Mouse (Mus musculus) lung, embryonic 14.5 days (tissue): ENCODE results near the gene Abl1. TPM values are rescaled to one million over a fixed set of nuclear protein-coding genes. Genes with fewer than 3 reads are reported as not detected.

Experiments
- ATAC-seq: fragments of 200-750 bp; cut with Nextera tagmentation; 2 replicates; pipeline ENCODE4 v1.8.0; 2017; ENCODE audit warnings: mild to moderate bottlenecking, moderate TSS enrichment, moderate library complexity; ENCODE audit not compliant: insufficient read depth
- DNase-seq: peaks from one replicate; pipeline ENCODE4 v3.0.0-alpha.2; 2015
- H3K27ac ChIP-seq: fragments of 300-500 bp; sonication (generic); 2 replicates; pipeline ENCODE4 v1.5.1; 2014; ENCODE audit warnings: low read depth, mild to moderate bottlenecking, moderate library complexity
- H3K27me3 ChIP-seq: fragments of 300-500 bp; sonication (generic); 2 replicates; pipeline ENCODE4 v1.6.1; 2014; ENCODE audit warnings: low read length, control low read depth; ENCODE audit not compliant: insufficient read depth
- H3K36me3 ChIP-seq: fragments of 300-500 bp; sonication (generic); 2 replicates; pipeline ENCODE4 v1.6.1; 2014; ENCODE audit warnings: control low read depth; ENCODE audit not compliant: insufficient read depth
- H3K4me1 ChIP-seq: fragments of 300-500 bp; sonication (generic); 2 replicates; pipeline ENCODE4 v1.6.1; 2014; ENCODE audit warnings: antibody characterized with exemption, control low read depth; ENCODE audit not compliant: insufficient read depth
- H3K4me2 ChIP-seq: fragments of 300-500 bp; sonication (generic); 2 replicates; pipeline ENCODE4 v1.6.1; 2014; ENCODE audit warnings: mild to moderate bottlenecking
- H3K4me3 ChIP-seq: fragments of 300-500 bp; sonication (generic); 2 replicates; pipeline ENCODE4 v1.5.1; 2014; ENCODE audit warnings: low read depth, low read length
- H3K9ac ChIP-seq: fragments of 300-500 bp; sonication (generic); 2 replicates; pipeline ENCODE4 v1.6.1; 2014
- H3K9me3 ChIP-seq: fragments of 300-500 bp; sonication (generic); 2 replicates; pipeline ENCODE4 v1.6.1; 2016; ENCODE audit warnings: low read depth, low read length, control low read depth
- CTCF ChIP-seq: IDR thresholded peaks from 2 replicates; pipeline ENCODE4 v1.5.1; 2016; ENCODE audit warnings: antibody characterized with exemption, low read depth
- WGBS: fragments of 180-500 bp; shearing (Covaris S2); extraction: QIAGEN DNeasy Blood & Tissue Kit; methylation state at CpG from one replicate; pipeline ENCODE4 v1.1.7; 2014; 5-methylcytosine and 5-hydroxymethylcytosine counted together
- polyA plus RNA-seq: library from polyadenylated mRNA; unstranded; fragments of >200 nt; fragmentation: Nextera tagmentation; extraction: Ambion mirVana; gene quantifications from 2 replicates; pipeline ENCODE4 v1.2.1, GENCODE M21; 2014

The Abl1 gene
- polyA plus RNA-seq, 1 experiment from 2014 or later = 54.4 TPM

DNA sequence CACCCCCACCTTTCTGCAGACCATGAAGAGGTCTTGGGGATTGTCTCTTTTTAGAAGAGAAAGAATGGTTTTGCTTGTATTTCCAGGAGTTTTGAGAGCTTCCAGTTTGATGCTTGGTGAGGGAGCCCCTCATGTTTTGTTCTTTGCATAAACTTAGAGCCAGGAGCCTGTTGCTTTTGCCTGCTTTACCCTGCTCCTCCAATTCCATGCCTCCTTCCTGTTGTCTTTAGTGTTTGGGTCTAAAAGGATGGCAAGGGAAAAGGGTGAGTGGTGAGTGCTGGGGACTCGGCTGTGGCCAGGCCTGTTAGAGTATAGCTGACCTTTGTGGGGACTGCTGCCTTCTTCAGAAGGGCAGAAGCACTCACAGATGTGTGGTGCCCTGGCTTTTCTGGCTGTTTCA is 72.3 kb downstream of the Abl1 start:
- WGBS = 0% methylated on average over 1 of the region's 1 CpGs
- peaks cover 30% of the 10 kb centered on the region for H3K4me1 ChIP-seq
- peak overlapping the region; percentile 87 for H3K4me3 ChIP-seq
- peak overlapping the region; percentile 100 for H3K9ac ChIP-seq
- no peaks in the 10 kb centered on the region for H3K36me3 ChIP-seq
- H3K9me3 ChIP-seq = no peaks in the 10 kb centered on the region
- DNase-seq = no peak
- H3K27ac ChIP-seq = peak overlapping the region; percentile 98
- ATAC-seq = no peak
- no peaks in the 10 kb centered on the region for H3K27me3 ChIP-seq
- peak overlapping the region; percentile 86 for H3K4me2 ChIP-seq
- no peak for TF ChIP-seq CTCF

DNA sequence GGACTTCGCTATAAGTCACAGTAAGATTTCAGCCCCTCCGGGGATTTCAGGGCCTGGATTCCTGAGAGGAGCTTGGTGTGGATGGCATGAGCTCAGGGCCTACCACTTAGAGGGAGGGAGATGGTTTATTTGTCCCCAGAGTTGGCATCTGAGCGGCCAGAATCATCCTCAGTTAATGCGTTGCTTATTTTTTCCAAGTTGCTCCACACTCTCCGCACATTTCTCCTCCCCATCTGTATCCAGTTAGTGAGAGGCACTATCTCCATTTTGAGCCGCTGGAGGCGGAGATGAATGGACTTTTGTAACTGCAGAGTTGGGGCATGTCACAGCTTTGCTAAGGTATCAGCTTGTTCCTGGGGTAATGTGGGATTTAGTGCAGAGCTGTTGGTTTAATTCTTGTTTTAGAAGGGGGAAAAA is 72.9 kb downstream of the Abl1 start:
- Histone ChIP-seq H3K4me3 (peak overlapping the region; percentile 87), H3K36me3 (no peaks in the 10 kb centered on the region), H3K4me1 (peaks cover 35% of the 10 kb centered on the region), H3K9ac (peak overlapping the region; percentile 100), H3K27me3 (no peaks in the 10 kb centered on the region), H3K9me3 (no peaks in the 10 kb centered on the region), H3K27ac (peak overlapping the region; percentile 98), H3K4me2 (peak overlapping the region; percentile 86)
- no peak for ATAC-seq
- 3% methylated on average over 7 of the region's 7 CpGs for WGBS
- peak; percentile 45 for DNase-seq
- no peak for TF ChIP-seq CTCF

DNA sequence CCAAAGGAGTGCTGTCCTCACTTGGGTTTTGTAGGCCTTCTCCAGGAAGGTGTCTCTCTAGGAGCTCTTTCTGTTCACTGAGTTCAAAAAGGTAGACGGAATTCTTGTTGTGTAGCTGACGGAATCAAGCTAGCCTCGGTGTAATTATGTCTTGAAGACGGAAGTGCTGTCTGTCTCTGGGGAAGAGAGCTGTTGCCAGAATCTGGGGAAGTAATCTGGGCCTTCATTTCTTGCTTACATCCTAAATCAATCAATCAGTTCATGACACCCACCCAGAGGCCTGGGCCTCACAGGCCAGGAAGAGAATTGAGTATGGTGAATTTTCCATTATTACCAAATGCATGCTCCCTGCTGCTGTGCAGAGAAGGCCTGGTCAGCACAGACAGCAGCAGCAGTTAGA is 73.4 kb downstream of the Abl1 start:
- H3K27ac ChIP-seq = peak overlapping the region; percentile 98; the same call in 1 of the 2 replicates
- peak; percentile 72 for DNase-seq

DNA sequence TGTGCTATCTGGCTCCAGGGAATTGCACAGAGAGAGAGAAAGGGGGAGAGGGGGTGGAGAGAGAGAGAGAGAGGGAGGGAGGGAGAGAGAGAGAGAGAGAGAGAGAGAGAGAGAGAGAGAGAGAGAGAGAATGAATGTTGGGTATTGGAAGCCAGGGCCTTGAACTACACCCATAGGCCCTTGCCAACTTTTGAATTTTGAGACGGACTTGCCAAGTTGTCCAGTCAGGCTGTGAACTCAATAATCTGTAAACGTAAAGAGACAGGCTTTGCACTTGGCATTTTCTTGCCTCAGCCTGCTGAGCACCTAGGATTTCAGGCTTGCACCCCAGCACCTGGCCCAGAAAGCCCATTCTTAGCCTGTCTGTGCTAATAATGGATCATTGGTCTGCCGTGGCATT is 74.0 kb downstream of the Abl1 start:
- DNase-seq (no peak), ATAC-seq (no peak)
- Histone ChIP-seq H3K27ac (peak overlapping the region; percentile 98; the same call in 1 of the 2 replicates), H3K9me3 (no peaks in the 10 kb centered on the region), H3K27me3 (no peaks in the 10 kb centered on the region), H3K4me1 (peaks cover 35% of the 10 kb centered on the region), H3K4me3 (peak overlapping the region; percentile 87), H3K36me3 (0 out of 2 replicates have a peak, but pooled peaks cover 3% of the 10 kb centered on the region), H3K9ac (peak overlapping the region; percentile 36; the same call in 1 of the 2 replicates), H3K4me2 (peak overlapping the region; percentile 86)
- 11% methylated on average over 3 of the region's 3 CpGs for WGBS
- no peak for TF ChIP-seq CTCF

More for the DNA sequence above, 73.4 kb downstream of the Abl1 start:
- Histone ChIP-seq H3K4me2 (peak overlapping the region; percentile 86), H3K4me3 (peak overlapping the region; percentile 87), H3K9me3 (no peaks in the 10 kb centered on the region), H3K36me3 (0 out of 2 replicates have a peak, but pooled peaks cover 1% of the 10 kb centered on the region), H3K9ac (peak overlapping the region; percentile 100), H3K27me3 (no peaks in the 10 kb centered on the region), H3K4me1 (peaks cover 35% of the 10 kb centered on the region)
- no peak for TF ChIP-seq CTCF
- WGBS = 0% methylated on average over 4 of the region's 4 CpGs
- ATAC-seq = no peak

DNA sequence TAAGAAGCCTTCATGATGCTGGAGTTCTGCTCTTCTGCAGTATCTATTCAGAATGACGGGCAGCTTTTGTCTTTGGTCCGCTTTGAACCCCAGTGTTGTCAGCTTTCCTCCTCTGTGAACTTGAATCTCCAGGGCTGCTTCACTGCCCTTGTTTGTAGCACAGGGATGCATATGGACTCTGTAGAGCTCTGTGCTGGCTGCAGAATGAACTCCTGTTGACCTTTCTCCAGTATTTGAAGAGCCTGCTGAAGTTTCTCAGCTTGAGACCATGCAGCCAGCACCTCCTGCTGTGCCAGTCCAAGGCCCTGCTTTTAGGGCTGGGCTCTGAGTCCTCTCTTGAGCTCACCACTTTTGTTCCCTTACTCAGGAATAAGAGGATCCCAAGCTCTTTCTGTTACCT is 74.7 kb downstream of the Abl1 start:
- Histone ChIP-seq H3K27ac (0 out of 2 replicates have a peak overlapping the region, but pooled peaks have one; percentile 51), H3K9ac (no peak overlapping the region)
- 21% methylated on average over 2 of the region's 2 CpGs for WGBS

DNA sequence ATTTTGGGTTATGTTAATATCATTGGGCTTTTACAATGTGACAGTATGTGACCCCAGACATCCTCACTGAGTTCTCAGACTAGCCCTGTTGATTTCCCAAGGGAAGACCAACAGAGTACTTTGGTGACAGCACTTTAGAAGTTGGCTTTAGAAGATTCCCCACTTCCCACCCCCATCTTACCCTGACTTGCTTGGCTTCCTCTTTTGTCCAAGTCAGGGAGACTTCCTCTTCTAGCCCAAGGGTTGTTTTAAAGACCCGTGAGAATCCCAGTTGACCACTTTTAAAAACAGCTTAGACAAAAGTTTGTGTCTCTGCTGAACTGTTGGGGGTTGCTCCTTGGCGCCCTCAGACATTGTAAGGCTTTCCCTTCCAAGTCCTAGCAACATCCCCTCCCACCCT is 75.1 kb downstream of the Abl1 start:
- DNase-seq = no peak

More for the DNA sequence above, 74.7 kb downstream of the Abl1 start:
- H3K36me3 ChIP-seq = 0 out of 2 replicates have a peak, but pooled peaks cover 3% of the 10 kb centered on the region
- peak overlapping the region; percentile 87 for H3K4me3 ChIP-seq
- H3K27me3 ChIP-seq = no peaks in the 10 kb centered on the region
- DNase-seq (peak; percentile 53), ATAC-seq (no peak)
- peak overlapping the region; percentile 86 for H3K4me2 ChIP-seq
- peaks cover 37% of the 10 kb centered on the region for H3K4me1 ChIP-seq
- TF ChIP-seq CTCF = no peak
- H3K9me3 ChIP-seq = no peaks in the 10 kb centered on the region

DNA sequence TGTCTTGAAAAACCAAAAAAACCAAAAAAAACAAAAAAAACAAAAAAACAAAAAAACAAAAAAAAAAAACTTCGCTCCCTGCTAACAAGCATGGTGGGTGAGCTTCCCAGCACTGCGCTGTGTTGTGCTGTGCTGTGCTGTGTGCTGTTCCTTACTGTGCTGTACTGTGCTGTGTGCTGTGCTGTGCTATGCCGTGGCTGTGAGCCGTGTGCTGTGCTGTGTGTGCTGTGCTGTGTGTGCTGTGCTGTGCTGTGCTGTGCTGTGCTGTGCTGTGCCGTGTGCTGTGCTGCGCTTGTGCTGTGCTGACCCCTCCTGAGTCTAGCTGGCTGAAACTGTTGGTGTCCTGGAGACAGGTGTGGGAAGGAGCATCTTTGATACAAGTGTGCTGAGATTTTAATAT is 78.9 kb downstream of the Abl1 start:
- H3K27ac ChIP-seq = no peak overlapping the region; the same call in 1 of the 2 replicates
- ATAC-seq (no peak), DNase-seq (no peak)
- TF ChIP-seq CTCF = no peak
- H3K4me1 ChIP-seq = peaks cover 58% of the 10 kb centered on the region
- no peaks in the 10 kb centered on the region for H3K9me3 ChIP-seq
- no peak overlapping the region for H3K4me3 ChIP-seq
- 88% methylated on average over 6 of the region's 6 CpGs for WGBS
- H3K27me3 ChIP-seq = no peaks in the 10 kb centered on the region
- 0 out of 2 replicates have a peak, but pooled peaks cover 3% of the 10 kb centered on the region for H3K36me3 ChIP-seq
- H3K9ac ChIP-seq = no peak overlapping the region
- no peak overlapping the region for H3K4me2 ChIP-seq

More for the DNA sequence above, 75.1 kb downstream of the Abl1 start:
- WGBS = 30% methylated on average over 2 of the region's 2 CpGs
- H3K4me2 ChIP-seq = peak overlapping the region; percentile 86
- no peaks in the 10 kb centered on the region for H3K9me3 ChIP-seq
- no peak for ATAC-seq
- no peaks in the 10 kb centered on the region for H3K27me3 ChIP-seq
- H3K27ac ChIP-seq = 0 out of 2 replicates have a peak overlapping the region, but pooled peaks have one; percentile 51
- H3K36me3 ChIP-seq = 0 out of 2 replicates have a peak, but pooled peaks cover 3% of the 10 kb centered on the region
- no peak for TF ChIP-seq CTCF
- no peak overlapping the region for H3K9ac ChIP-seq
- H3K4me1 ChIP-seq = peaks cover 41% of the 10 kb centered on the region
- 0 out of 2 replicates have a peak overlapping the region, but pooled peaks have one; percentile 87 for H3K4me3 ChIP-seq
